In the genomic region with DNA sequence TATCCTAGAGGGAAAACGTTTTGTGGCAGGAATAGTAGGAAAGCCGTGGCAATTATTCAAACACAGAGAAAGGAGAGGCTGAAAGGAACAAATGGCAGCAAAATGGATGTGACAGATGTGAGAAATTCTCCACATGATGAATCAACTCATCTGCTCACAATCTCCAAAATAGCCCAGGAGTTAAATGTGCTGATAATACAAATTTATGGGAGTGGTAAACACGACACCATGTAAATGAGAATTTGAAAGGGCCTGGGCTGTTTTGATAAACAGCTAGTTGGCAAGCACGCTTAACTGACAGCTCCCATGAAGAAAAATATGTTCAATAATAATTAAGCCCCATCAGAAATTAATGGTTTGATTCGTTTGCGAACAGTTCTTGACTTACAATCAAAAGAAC, we compare ENCODE assay signal across 21 mouse cellular contexts.
A peak's percentile ranks its signal among the peaks of the same experiment; 100 is the strongest.
DNase-seq lines count a peak whose midpoint lies in the region; ATAC-seq and TF ChIP-seq lines count a peak whose summit lies in the region.
"Had no signal": no experiment of that assay in that cellular context is flagged by ENCODE, and none has a peak within 500 bp of the region (broad histone marks: within the 10 kb centered on the region; RNA-seq: fewer than 3 reads in every experiment).

No protein-coding gene starts in this region.

- no peak overlapping the region for H3K4me2 ChIP-seq in stomach, embryonic 15.5 days
- no peak overlapping the region for H3K4me2 ChIP-seq in stomach, postnatal 0 days (replicated peaks; ENCODE audit: low read depth)
- peak overlapping the region; percentile 42 for H3K4me2 ChIP-seq in liver, embryonic 15.5 days
- H3K4me2 ChIP-seq: heart, embryonic 15.5 days; lung, embryonic 14.5 days had no signal

- TF ChIP-seq POLR2A in lung, adult 2 months (IDR thresholded peaks at IDR 0.05; ENCODE audit: borderline replicate concordance, extremely low read depth, low read depth, low read length) = no peak

- H3K27ac ChIP-seq in stomach, embryonic 15.5 days = no peak overlapping the region
- no peak overlapping the region for H3K27ac ChIP-seq in stomach, postnatal 0 days (replicated peaks)
- H3K27ac ChIP-seq in liver, embryonic 15.5 days (replicated peaks) = peak overlapping the region; percentile 83
- H3K27ac ChIP-seq: embryonic facial prominence, embryonic 10.5 days; heart, adult 2 months; heart, embryonic 15.5 days; midbrain, embryonic 10.5 days had no signal

- no peak for DNase-seq in stomach, postnatal 0 days (ENCODE audit: low spot score)
- DNase-seq in c-Kit-positive CD71-positive TER-119-positive erythroid progenitor cells, embryonic 14.5 days (ENCODE audit: low spot score) = peak; percentile 66
- no peak for DNase-seq in lung, adult 2 months
- DNase-seq in spleen, postnatal 10 days (ENCODE audit: low spot score in 2 of 2) = no peak
- DNase-seq in adrenal gland, postnatal 36 days = no peak
- DNase-seq: adrenal gland, postnatal 10 days; cerebellum, adult 8-10 months; gastrocnemius, postnatal 25 days; heart, adult 2 months; kidney, adult 2 months; kidney, postnatal 10 days; lung, embryonic 14.5 days; lung, postnatal 36 days; right cerebral cortex, adult 18-20 months had no signal

- no peaks in the 10 kb centered on the region for H3K4me1 ChIP-seq in stomach, embryonic 15.5 days
- no peaks in the 10 kb centered on the region for H3K4me1 ChIP-seq in stomach, postnatal 0 days (replicated peaks; ENCODE audit: control insufficient read depth, insufficient read depth)
- H3K4me1 ChIP-seq in liver, embryonic 15.5 days (replicated peaks) = peaks cover 22% of the 10 kb centered on the region
- H3K4me1 ChIP-seq in lung, adult 2 months (ENCODE audit: control insufficient read depth, insufficient read depth, low read length) = no peaks in the 10 kb centered on the region
- H3K4me1 ChIP-seq: embryonic facial prominence, embryonic 10.5 days; heart, embryonic 15.5 days; midbrain, embryonic 10.5 days had no signal

- no peaks in the 10 kb centered on the region for H3K27me3 ChIP-seq in stomach, embryonic 15.5 days (replicated peaks)
- no peaks in the 10 kb centered on the region for H3K27me3 ChIP-seq in stomach, postnatal 0 days (ENCODE audit: control insufficient read depth, insufficient read depth, low read length)
- no peaks in the 10 kb centered on the region for H3K27me3 ChIP-seq in liver, embryonic 15.5 days
- H3K27me3 ChIP-seq: heart, embryonic 15.5 days; Patski had no signal

- no peak for TF ChIP-seq CTCF in stomach, postnatal 0 days (IDR thresholded peaks at IDR 0.05; ENCODE audit: low read depth)
- no peak for TF ChIP-seq CTCF in lung, adult 2 months (IDR thresholded peaks at IDR 0.05; ENCODE audit: insufficient read depth, low read length)

- ATAC-seq in stomach, embryonic 15.5 days (ENCODE audit: insufficient read depth, low FRiP score, low read depth) = peak; percentile 58; the same call in 1 of the 2 replicates
- ATAC-seq in stomach, postnatal 0 days (ENCODE audit: low FRiP score, low TSS enrichment) = no peak
- peak; percentile 84 for ATAC-seq in liver, embryonic 15.5 days (ENCODE audit: insufficient read depth)
- ATAC-seq: forebrain, embryonic 16.5 days; Patski had no signal

- TF ChIP-seq EP300 in stomach, postnatal 0 days (optimal IDR thresholded peaks at IDR 0.05) = no peak

- 63% methylated on average over 6 of the region's 6 CpGs for WGBS in stomach, embryonic 15.5 days
- 62% methylated on average over 6 of the region's 6 CpGs for WGBS in stomach, postnatal 0 days
- WGBS in liver, embryonic 15.5 days (ENCODE audit: insufficient replicate concordance) = 38% methylated on average over 6 of the region's 6 CpGs
- 61% methylated on average over 6 of the region's 6 CpGs for WGBS in lung, adult 2 months

- no peak overlapping the region for H3K9ac ChIP-seq in stomach, embryonic 15.5 days
- H3K9ac ChIP-seq in stomach, postnatal 0 days (ENCODE audit: low read length) = no peak overlapping the region
- H3K9ac ChIP-seq in liver, embryonic 15.5 days = no peak overlapping the region
- H3K9ac ChIP-seq: heart, embryonic 15.5 days; lung, embryonic 14.5 days had no signal

- H3K36me3 ChIP-seq in stomach, embryonic 15.5 days = no peaks in the 10 kb centered on the region
- no peaks in the 10 kb centered on the region for H3K36me3 ChIP-seq in stomach, postnatal 0 days (ENCODE audit: control insufficient read depth, insufficient read depth, low read length)
- no peaks in the 10 kb centered on the region for H3K36me3 ChIP-seq in liver, embryonic 15.5 days (replicated peaks)
- H3K36me3 ChIP-seq: embryonic facial prominence, embryonic 10.5 days; heart, embryonic 15.5 days; midbrain, embryonic 10.5 days had no signal

- H3K9me3 ChIP-seq in stomach, embryonic 15.5 days = no peaks in the 10 kb centered on the region
- no peaks in the 10 kb centered on the region for H3K9me3 ChIP-seq in stomach, postnatal 0 days (ENCODE audit: control insufficient read depth, low read length)
- H3K9me3 ChIP-seq in liver, embryonic 15.5 days (replicated peaks) = no peaks in the 10 kb centered on the region
- H3K9me3 ChIP-seq: embryonic facial prominence, embryonic 10.5 days; heart, embryonic 15.5 days; midbrain, embryonic 10.5 days had no signal

- H3K4me3 ChIP-seq in stomach, embryonic 15.5 days (replicated peaks) = no peak overlapping the region
- H3K4me3 ChIP-seq in stomach, postnatal 0 days (ENCODE audit: low read depth, low read length) = no peak overlapping the region
- no peak overlapping the region for H3K4me3 ChIP-seq in liver, embryonic 15.5 days (replicated peaks)
- H3K4me3 ChIP-seq in lung, adult 2 months (replicated peaks; ENCODE audit: extremely low read depth, low read depth, low read length) = no peak overlapping the region
- H3K4me3 ChIP-seq: embryonic facial prominence, embryonic 10.5 days; heart, adult 2 months; heart, embryonic 15.5 days; midbrain, embryonic 10.5 days had no signal
